Mouse (Mus musculus): ENCODE data around the gene Krt33b. TPM values are rescaled to one million over a fixed set of nuclear protein-coding genes. Genes with fewer than 3 reads are reported as not detected.

The Krt33b gene
- polyA plus RNA-seq, 1 experiment from 2014 or later: not detected

DNA sequence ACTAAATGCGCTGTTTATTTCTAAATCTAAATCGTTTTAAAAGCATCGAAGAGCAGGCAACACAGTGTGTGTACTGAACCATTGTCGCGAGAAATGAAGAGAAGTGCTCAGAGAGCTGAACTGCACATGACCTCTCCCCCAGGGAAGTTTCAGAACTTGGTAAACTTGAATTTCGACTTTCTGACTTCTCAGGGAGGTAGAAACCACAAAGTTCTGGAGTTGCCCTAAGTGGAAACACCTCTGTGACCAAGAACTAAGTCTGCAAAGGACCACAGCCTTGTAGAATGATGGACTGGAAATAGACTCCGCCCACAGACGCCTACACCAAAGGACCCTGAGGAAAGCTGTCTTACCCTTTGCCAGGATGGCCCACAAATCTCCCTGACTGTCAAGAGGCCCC is 23.8 kb downstream of the Krt33b start:
- no peak overlapping the region for H3K27ac ChIP-seq (replicated peaks; ENCODE audit: low read depth, low read length)
- H3K4me3 ChIP-seq (replicated peaks; ENCODE audit: low read depth, low read length): no peak overlapping the region
- ATAC-seq (ENCODE audit: low FRiP score, low TSS enrichment) (no peak), DNase-seq (no peak)
- H3K4me2 ChIP-seq (ENCODE audit: low read length): no peak overlapping the region
- H3K4me1 ChIP-seq (ENCODE audit: control insufficient read depth, insufficient read depth, low read length): no peaks in the 10 kb centered on the region
- H3K9ac ChIP-seq (replicated peaks; ENCODE audit: low read length): no peak overlapping the region
- no peaks in the 10 kb centered on the region for H3K9me3 ChIP-seq (ENCODE audit: control insufficient read depth, low read length)
- H3K27me3 ChIP-seq (ENCODE audit: control insufficient read depth, insufficient read depth, low read length): no peaks in the 10 kb centered on the region
- H3K36me3 ChIP-seq (ENCODE audit: control insufficient read depth, insufficient read depth, low read length): no peaks in the 10 kb centered on the region
- 91% methylated on average over 8 of the region's 8 CpGs for WGBS

- Histone ChIP-seq H3K4me3 (replicated peaks; ENCODE audit: low read depth, low read length) (no peak overlapping the region), H3K27me3 (ENCODE audit: control insufficient read depth, insufficient read depth, low read length) (no peaks in the 10 kb centered on the region), H3K9me3 (ENCODE audit: control insufficient read depth, low read length) (no peaks in the 10 kb centered on the region), H3K4me2 (ENCODE audit: low read length) (no peak overlapping the region), H3K9ac (replicated peaks; ENCODE audit: low read length) (no peak overlapping the region), H3K27ac (replicated peaks; ENCODE audit: low read depth, low read length) (no peak overlapping the region), H3K4me1 (ENCODE audit: control insufficient read depth, insufficient read depth, low read length) (no peaks in the 10 kb centered on the region), H3K36me3 (ENCODE audit: control insufficient read depth, insufficient read depth, low read length) (no peaks in the 10 kb centered on the region)
- ATAC-seq (ENCODE audit: low FRiP score, low TSS enrichment) (no peak), DNase-seq (peak; percentile 77)
- WGBS: 27% methylated on average over 6 of the region's 6 CpGs
These were observed 24.8 kb downstream of the Krt33b start for GRCm38 (mm10) chr11:100004846-100005245.

GRCm38 (mm10) chr11:99999091-99999490 is 30.6 kb downstream of the Krt33b start:
- Histone ChIP-seq H3K9me3 (ENCODE audit: control insufficient read depth, low read length) (no peaks in the 10 kb centered on the region), H3K4me2 (ENCODE audit: low read length) (no peak overlapping the region), H3K27me3 (ENCODE audit: control insufficient read depth, insufficient read depth, low read length) (no peaks in the 10 kb centered on the region), H3K27ac (replicated peaks; ENCODE audit: low read depth, low read length) (no peak overlapping the region), H3K4me1 (ENCODE audit: control insufficient read depth, insufficient read depth, low read length) (no peaks in the 10 kb centered on the region), H3K4me3 (replicated peaks; ENCODE audit: low read depth, low read length) (no peak overlapping the region), H3K36me3 (ENCODE audit: control insufficient read depth, insufficient read depth, low read length) (no peaks in the 10 kb centered on the region), H3K9ac (replicated peaks; ENCODE audit: low read length) (no peak overlapping the region)
- DNase-seq: no peak
- WGBS: 92% methylated on average over 7 of the region's 7 CpGs
- no peak for ATAC-seq (ENCODE audit: low FRiP score, low TSS enrichment)

- no peak overlapping the region for H3K4me2 ChIP-seq (ENCODE audit: low read length)
- ATAC-seq (ENCODE audit: low FRiP score, low TSS enrichment) (no peak), DNase-seq (no peak)
- no peaks in the 10 kb centered on the region for H3K36me3 ChIP-seq (ENCODE audit: control insufficient read depth, insufficient read depth, low read length)
- no peak overlapping the region for H3K4me3 ChIP-seq (replicated peaks; ENCODE audit: low read depth, low read length)
- no peak overlapping the region for H3K27ac ChIP-seq (replicated peaks; ENCODE audit: low read depth, low read length)
- H3K4me1 ChIP-seq (ENCODE audit: control insufficient read depth, insufficient read depth, low read length): no peaks in the 10 kb centered on the region
- no peak overlapping the region for H3K9ac ChIP-seq (replicated peaks; ENCODE audit: low read length)
- no peaks in the 10 kb centered on the region for H3K9me3 ChIP-seq (ENCODE audit: control insufficient read depth, low read length)
- 71% methylated on average over 4 of the region's 4 CpGs for WGBS
- no peaks in the 10 kb centered on the region for H3K27me3 ChIP-seq (ENCODE audit: control insufficient read depth, insufficient read depth, low read length)
These were observed 35.3 kb downstream of the Krt33b start for GRCm38 (mm10) chr11:99994384-99994661.

GRCm38 (mm10) chr11:99993620-99994383 is 35.9 kb downstream of the Krt33b start, which contains the start of gene Krtap17-1:
TSS of gene Krtap17-1 (minus strand) at chr11:99993994.
- 32% methylated on average over 26 of the region's 26 CpGs for WGBS
- peak within 1 kb of the TSS; percentile 48 for H3K4me2 ChIP-seq (ENCODE audit: low read length)
- no peaks in the 10 kb centered on the region for H3K36me3 ChIP-seq (ENCODE audit: control insufficient read depth, insufficient read depth, low read length)
- H3K9me3 ChIP-seq (ENCODE audit: control insufficient read depth, low read length): no peaks in the 10 kb centered on the region
- no peak for ATAC-seq (ENCODE audit: low FRiP score, low TSS enrichment)
- peak within 1 kb of the TSS; percentile 36; the same call in 1 of the 2 replicates for H3K9ac ChIP-seq (replicated peaks; ENCODE audit: low read length)
- peak; percentile 51 for DNase-seq
- no peaks in the 10 kb centered on the region for H3K27me3 ChIP-seq (ENCODE audit: control insufficient read depth, insufficient read depth, low read length)
- no peak within 1 kb of the TSS for H3K27ac ChIP-seq (replicated peaks; ENCODE audit: low read depth, low read length)
- peak within 1 kb of the TSS; percentile 14 for H3K4me3 ChIP-seq (replicated peaks; ENCODE audit: low read depth, low read length)
- H3K4me1 ChIP-seq (ENCODE audit: control insufficient read depth, insufficient read depth, low read length): no peaks in the 10 kb centered on the region

DNA sequence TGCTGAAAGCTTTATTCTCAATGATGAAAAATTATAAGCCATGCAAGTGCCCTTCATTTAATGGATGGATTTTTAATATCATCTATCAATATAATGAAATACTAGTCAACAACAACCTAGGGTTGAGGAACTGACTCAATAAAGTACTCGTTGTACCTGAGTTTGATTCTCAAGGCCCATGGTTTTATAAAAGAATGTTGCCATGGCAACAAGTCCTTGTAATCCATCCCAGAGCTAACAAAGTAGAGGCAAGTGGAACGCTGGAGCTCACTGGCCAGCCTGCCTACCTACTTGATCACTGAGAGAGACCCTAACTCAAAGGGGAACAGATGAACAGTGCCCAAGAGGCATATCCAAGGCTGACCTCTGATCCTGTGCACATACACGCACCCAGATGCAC is 39.1 kb downstream of the Krt33b start:
- no peak overlapping the region for H3K27ac ChIP-seq (replicated peaks; ENCODE audit: low read depth, low read length)
- DNase-seq (peak; percentile 65), ATAC-seq (ENCODE audit: low FRiP score, low TSS enrichment) (no peak)
- H3K9ac ChIP-seq (replicated peaks; ENCODE audit: low read length): no peak overlapping the region
- H3K36me3 ChIP-seq (ENCODE audit: control insufficient read depth, insufficient read depth, low read length): no peaks in the 10 kb centered on the region
- H3K4me2 ChIP-seq (ENCODE audit: low read length): no peak overlapping the region
- H3K27me3 ChIP-seq (ENCODE audit: control insufficient read depth, insufficient read depth, low read length): no peaks in the 10 kb centered on the region
- no peaks in the 10 kb centered on the region for H3K9me3 ChIP-seq (ENCODE audit: control insufficient read depth, low read length)
- WGBS: 61% methylated on average over 3 of the region's 3 CpGs
- no peak overlapping the region for H3K4me3 ChIP-seq (replicated peaks; ENCODE audit: low read depth, low read length)
- no peaks in the 10 kb centered on the region for H3K4me1 ChIP-seq (ENCODE audit: control insufficient read depth, insufficient read depth, low read length)

DNA sequence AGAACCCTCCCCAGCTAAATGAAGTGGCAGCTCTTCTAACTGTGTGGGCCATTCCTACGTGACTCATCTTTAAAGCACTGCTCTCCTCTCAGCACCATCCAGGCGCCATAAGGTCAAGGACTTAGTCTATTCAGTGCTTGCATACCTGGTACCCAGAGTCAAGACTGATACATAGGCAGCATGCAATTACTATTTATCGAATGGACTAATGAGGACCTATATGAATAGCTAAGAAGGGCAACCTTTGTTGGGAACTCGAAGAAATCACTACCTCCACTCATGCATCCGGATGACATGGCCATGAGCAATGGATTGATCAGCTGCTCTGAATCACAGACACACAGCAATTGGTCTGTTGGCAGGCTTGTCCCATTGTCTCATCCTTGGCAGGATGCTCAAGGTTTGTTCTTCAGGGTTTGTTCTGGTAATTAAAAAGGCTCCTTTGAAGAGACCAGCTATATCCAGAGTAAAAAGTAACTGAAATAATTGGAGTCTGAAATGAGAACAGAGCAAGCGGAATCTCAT is 39.7 kb downstream of the Krt33b start:
- Histone ChIP-seq H3K9ac (replicated peaks; ENCODE audit: low read length) (no peak overlapping the region), H3K9me3 (ENCODE audit: control insufficient read depth, low read length) (no peaks in the 10 kb centered on the region), H3K27ac (replicated peaks; ENCODE audit: low read depth, low read length) (no peak overlapping the region), H3K4me3 (replicated peaks; ENCODE audit: low read depth, low read length) (no peak overlapping the region), H3K4me2 (ENCODE audit: low read length) (no peak overlapping the region), H3K4me1 (ENCODE audit: control insufficient read depth, insufficient read depth, low read length) (no peaks in the 10 kb centered on the region), H3K36me3 (ENCODE audit: control insufficient read depth, insufficient read depth, low read length) (no peaks in the 10 kb centered on the region), H3K27me3 (ENCODE audit: control insufficient read depth, insufficient read depth, low read length) (no peaks in the 10 kb centered on the region)
- WGBS: 88% methylated on average over 6 of the region's 6 CpGs
- ATAC-seq (ENCODE audit: low FRiP score, low TSS enrichment) (no peak), DNase-seq (no peak)

- Histone ChIP-seq H3K9ac (replicated peaks; ENCODE audit: low read length) (no peak overlapping the region), H3K9me3 (ENCODE audit: control insufficient read depth, low read length) (no peaks in the 10 kb centered on the region), H3K4me1 (ENCODE audit: control insufficient read depth, insufficient read depth, low read length) (no peaks in the 10 kb centered on the region), H3K4me2 (ENCODE audit: low read length) (no peak overlapping the region), H3K4me3 (replicated peaks; ENCODE audit: low read depth, low read length) (no peak overlapping the region), H3K36me3 (ENCODE audit: control insufficient read depth, insufficient read depth, low read length) (no peaks in the 10 kb centered on the region), H3K27me3 (ENCODE audit: control insufficient read depth, insufficient read depth, low read length) (no peaks in the 10 kb centered on the region), H3K27ac (replicated peaks; ENCODE audit: low read depth, low read length) (no peak overlapping the region)
- 93% methylated on average over 3 of the region's 3 CpGs for WGBS
- ATAC-seq (ENCODE audit: low FRiP score, low TSS enrichment): no peak
- no peak for DNase-seq
These were observed 41.1 kb downstream of the Krt33b start for GRCm38 (mm10) chr11:99988530-99988929.

DNA sequence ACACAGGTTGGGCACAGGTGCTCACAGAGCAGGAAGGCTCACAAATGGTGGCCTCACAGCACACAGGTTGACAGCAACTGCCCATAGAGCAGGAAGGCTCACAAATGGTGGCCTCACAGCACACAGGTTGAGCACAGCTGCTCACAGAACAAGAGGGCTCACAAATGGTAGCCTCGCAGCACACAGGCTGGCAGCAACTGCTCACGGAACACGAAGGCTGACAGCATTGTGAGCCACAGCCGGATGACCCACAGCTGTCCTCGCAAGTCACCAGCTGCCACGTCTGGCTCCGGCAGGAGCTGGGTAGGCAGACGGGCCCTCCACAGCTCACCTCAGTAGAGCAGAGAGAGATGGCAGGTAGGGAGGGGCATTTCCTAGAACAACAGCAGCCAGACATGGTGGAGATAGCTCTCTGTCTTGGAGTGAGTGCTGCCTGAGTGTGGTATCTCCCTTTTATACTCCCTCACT is 43.5 kb downstream of the Krt33b start, which contains the start of gene Krtap16-1:
Gene Krtap16-1 (minus strand): TSS at position 418 of the 468 bp plus-strand sequence.
- H3K4me1 ChIP-seq (ENCODE audit: control insufficient read depth, insufficient read depth, low read length): no peaks in the 10 kb centered on the region
- H3K27ac ChIP-seq (replicated peaks; ENCODE audit: low read depth, low read length): peak within 1 kb of the TSS; percentile 52
- H3K36me3 ChIP-seq (ENCODE audit: control insufficient read depth, insufficient read depth, low read length): no peaks in the 10 kb centered on the region
- no peaks in the 10 kb centered on the region for H3K9me3 ChIP-seq (ENCODE audit: control insufficient read depth, low read length)
- DNase-seq (no peak), ATAC-seq (ENCODE audit: low FRiP score, low TSS enrichment) (no peak)
- no peak within 1 kb of the TSS for H3K9ac ChIP-seq (replicated peaks; ENCODE audit: low read length)
- no peak within 1 kb of the TSS for H3K4me2 ChIP-seq (ENCODE audit: low read length)
- WGBS: 86% methylated on average over 8 of the region's 8 CpGs
- H3K4me3 ChIP-seq (replicated peaks; ENCODE audit: low read depth, low read length): no peak within 1 kb of the TSS
- no peaks in the 10 kb centered on the region for H3K27me3 ChIP-seq (ENCODE audit: control insufficient read depth, insufficient read depth, low read length)

Data from midbrain, embryonic 14.5 days (tissue).